Mouse (Mus musculus): ENCODE data around the gene Pja2.
"Not testable (repeated sequence)": the region's sequence is repeated elsewhere in the genome, so short reads cannot be mapped to it uniquely, and the experiment has no call there.

Gene Pja2

GRCm38 (mm10) chr17:64331898-64332769, at the start of gene Pja2:
Gene Pja2 (minus strand): TSS chr17:64331916.
- DNase-seq (ENCODE audit: low spot score in 2 of 2): peak; percentile 98 to 99

- peak; percentile 37 to 74 for DNase-seq (ENCODE audit: low spot score in 2 of 2)
These were observed 43.6 kb upstream of the Pja2 start for GRCm38 (mm10) chr17:64375327-64375726.

GRCm38 (mm10) chr17:64363694-64364093, 32.0 kb upstream of the Pja2 start:
- DNase-seq (ENCODE audit: low spot score in 2 of 2): no peak

GRCm38 (mm10) chr17:64362570-64362969, 30.9 kb upstream of the Pja2 start:
- DNase-seq (ENCODE audit: low spot score in 2 of 2): no peak

- DNase-seq (ENCODE audit: low spot score in 2 of 2): no peak
These were observed 30.3 kb upstream of the Pja2 start for GRCm38 (mm10) chr17:64361911-64362425.

GRCm38 (mm10) chr17:64353940-64354339, 22.2 kb upstream of the Pja2 start:
- no peak for DNase-seq (ENCODE audit: low spot score in 2 of 2)

GRCm38 (mm10) chr17:64346135-64346534, 14.4 kb upstream of the Pja2 start:
- DNase-seq (ENCODE audit: low spot score in 2 of 2): no peak

DNA sequence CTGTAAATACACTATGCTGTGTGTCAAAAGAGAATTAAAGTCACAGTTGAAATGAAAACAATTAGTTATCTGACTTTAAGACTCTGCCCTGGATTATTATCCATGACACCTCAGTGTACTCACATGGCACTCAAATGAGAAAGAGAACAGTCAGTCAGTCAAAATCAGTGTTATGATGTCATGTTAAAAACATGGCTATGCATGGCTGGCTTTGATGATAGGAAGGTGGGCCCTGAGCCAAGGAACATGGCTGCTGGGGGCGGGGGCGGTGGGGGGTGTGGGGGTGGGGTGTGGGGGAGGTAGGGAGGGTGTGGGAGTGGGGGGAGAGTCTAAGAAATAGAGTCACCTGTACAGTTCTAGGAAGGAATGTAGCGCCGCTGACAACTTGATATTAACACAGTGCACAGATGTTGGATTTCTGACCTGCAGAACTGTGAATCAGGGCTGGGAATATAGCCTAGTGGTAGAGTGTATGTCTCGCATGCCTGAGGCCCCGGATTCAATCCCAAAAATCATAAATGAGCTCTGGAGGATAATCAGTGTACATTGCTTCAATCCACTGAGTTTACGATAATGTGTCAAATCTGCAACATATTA, 13.0 kb upstream of the Pja2 start:
- DNase-seq (ENCODE audit: low spot score in 2 of 2): no peak

DNA sequence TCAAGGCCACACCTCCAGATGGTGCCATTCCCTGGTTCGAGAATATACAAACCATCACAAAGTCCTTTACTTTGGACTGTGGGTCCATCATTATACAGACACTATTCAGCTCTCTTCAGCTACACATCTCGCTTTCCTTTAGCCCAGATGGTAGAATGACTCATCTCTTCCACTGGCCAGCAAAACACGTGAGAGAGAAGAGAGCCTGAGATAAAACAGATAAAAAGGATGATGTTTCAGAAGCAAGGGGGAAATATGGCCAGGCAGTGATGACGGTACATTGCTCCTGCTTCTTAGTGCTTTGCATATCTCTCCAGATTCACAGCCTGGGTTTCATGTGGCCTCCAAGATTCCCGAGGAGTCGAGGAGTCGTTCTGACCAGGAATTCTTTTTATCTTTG, 10.0 kb upstream of the Pja2 start:
- DNase-seq (ENCODE audit: low spot score in 2 of 2): no peak

- no peak for DNase-seq (ENCODE audit: low spot score in 2 of 2)
These were observed 8.0 kb upstream of the Pja2 start for GRCm38 (mm10) chr17:64339752-64340151.

- DNase-seq (ENCODE audit: low spot score in 2 of 2): no peak
These were observed 5.5 kb upstream of the Pja2 start for GRCm38 (mm10) chr17:64337220-64337619.

DNA sequence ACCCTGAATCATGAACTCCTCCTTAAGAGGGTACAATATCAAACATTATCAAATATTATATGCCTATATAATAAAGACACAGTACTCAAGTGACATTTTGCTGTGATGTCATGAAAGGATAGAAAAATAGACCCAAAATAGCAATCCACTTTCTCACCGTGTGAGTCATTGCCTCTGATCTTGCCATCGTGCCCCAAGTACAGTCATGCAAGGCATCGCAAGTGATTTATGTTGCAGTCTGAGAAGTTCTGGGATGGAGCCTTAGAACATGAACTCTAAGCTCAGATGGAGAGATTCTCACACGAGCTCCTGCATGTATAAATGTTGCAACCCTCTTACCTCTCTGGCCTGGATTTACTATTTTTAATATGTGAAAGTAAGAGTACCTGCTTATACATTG, 2.2 kb upstream of the Pja2 start:
- DNase-seq (ENCODE audit: low spot score in 2 of 2): no peak

GRCm38 (mm10) chr17:64332770-64333096, 1.0 kb upstream of the Pja2 start:
- no peak for DNase-seq (ENCODE audit: low spot score in 2 of 2)

- DNase-seq (ENCODE audit: low spot score in 2 of 2): no peak
These were observed 322 bp downstream of the Pja2 start for GRCm38 (mm10) chr17:64331291-64331897.

GRCm38 (mm10) chr17:64330885-64331284, 831 bp downstream of the Pja2 start:
- no peak for DNase-seq (ENCODE audit: low spot score in 2 of 2)

GRCm38 (mm10) chr17:64324556-64324955, 7.2 kb downstream of the Pja2 start:
- no peak for DNase-seq (ENCODE audit: low spot score in 2 of 2)

- DNase-seq (ENCODE audit: low spot score in 2 of 2): no peak
These were observed 16.3 kb downstream of the Pja2 start for GRCm38 (mm10) chr17:64315428-64315827.

DNA sequence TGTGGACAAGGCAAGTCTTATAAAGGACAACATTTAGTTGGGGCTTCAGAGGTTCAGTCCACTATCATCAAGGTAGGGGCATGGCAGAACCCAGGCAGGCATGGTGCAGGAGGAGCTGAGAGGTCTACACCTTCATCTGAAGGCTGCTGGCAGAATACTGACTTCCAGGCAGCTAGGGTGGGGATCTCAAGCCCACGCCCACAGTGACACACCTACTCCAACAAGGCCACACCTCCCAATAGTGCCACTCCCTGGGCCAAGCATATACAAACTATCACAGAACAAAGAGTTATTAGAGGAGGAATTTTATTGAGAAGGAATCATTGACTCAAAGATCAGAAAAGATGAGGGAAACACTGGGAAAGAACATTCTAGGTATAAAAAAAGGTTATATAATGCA, 17.2 kb downstream of the Pja2 start:
- DNase-seq (ENCODE audit: low spot score in 2 of 2): not testable (repeated sequence)

DNA sequence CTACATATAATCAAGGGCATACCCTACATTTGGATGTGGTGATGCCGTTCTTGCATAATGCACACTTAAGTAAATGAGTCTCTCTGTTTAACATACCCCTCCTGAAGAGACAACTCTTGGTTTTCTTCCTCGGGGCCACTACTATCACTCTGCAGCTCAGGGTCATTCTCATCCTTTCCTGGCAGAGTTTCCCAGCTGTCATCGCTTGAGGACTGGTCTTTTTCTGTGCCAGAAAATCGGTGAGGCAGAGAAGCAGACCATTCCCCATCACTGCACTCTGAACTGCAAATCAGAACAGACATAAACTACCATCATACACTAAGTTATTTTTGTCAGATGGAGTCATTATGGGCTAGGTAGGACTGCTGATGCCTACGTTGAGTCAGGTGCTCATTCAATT, 34.1 kb downstream of the Pja2 start:
- no peak for DNase-seq (ENCODE audit: low spot score in 2 of 2)

GRCm38 (mm10) chr17:64292740-64293139, 39.0 kb downstream of the Pja2 start:
- no peak for DNase-seq (ENCODE audit: low spot score in 2 of 2)

GRCm38 (mm10) chr17:64289684-64290083, 42.0 kb downstream of the Pja2 start:
- no peak for DNase-seq (ENCODE audit: low spot score in 2 of 2)

DNA sequence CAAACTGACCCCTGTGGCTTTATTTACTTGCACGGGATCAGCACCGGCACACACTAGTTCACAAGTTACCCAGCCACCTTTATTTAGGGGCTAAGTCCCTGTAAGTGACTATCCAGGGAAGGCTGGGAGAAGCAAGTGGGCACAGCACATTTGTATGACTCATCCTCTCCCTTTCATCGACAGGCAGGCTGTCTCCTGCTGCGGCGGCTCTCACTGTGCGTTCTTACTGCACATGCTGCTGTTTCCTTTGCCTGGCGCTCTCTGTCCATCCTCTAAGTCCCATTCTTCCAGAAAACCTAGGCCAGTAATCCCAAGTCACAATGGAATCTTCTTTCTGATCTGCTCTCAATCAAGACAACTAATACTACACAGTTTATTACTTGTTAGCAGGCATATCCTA, 43.7 kb downstream of the Pja2 start:
- no peak for DNase-seq (ENCODE audit: low spot score in 2 of 2)

DNA sequence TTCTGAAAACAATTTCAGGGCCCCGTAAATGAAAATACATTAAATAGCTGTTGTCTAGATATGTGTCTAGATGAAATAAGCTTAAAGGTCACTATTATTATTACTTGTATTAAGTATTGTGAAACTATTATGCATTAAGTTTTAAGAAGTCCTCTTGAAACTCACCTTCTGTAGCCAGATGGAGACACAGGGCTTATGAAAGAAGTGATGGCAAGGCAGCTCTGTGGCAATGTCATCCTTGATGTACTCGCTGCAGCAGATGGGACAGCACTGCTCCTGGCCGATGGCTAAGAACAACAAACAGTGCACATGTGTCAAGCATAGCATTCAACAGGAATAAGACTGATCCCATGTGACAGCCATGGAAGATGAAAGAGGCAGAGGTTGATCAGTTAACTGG, 44.9 kb downstream of the Pja2 start:
- no peak for DNase-seq (ENCODE audit: low spot score in 2 of 2)

All from spleen, postnatal 4 days (tissue).